Mouse (Mus musculus) lung, embryonic 16.5 days (tissue): Measurements from ENCODE around the gene Btbd19. TPM values are rescaled to one million over a fixed set of nuclear protein-coding genes. Genes with fewer than 3 reads are reported as not detected.

Experiments
- ATAC-seq: fragments of 200-750 bp; cut with Nextera tagmentation; 2 replicates; pipeline ENCODE4 v1.8.0; 2017; ENCODE audit warnings: low read depth, mild to moderate bottlenecking, moderate library complexity
- H3K27ac ChIP-seq: fragments of 300-500 bp; sonication (generic); 2 replicates; pipeline ENCODE4 v1.5.1; 2014; ENCODE audit warnings: mild to moderate bottlenecking, control low read depth, low read length
- H3K27me3 ChIP-seq: fragments of 300-500 bp; sonication (generic); 2 replicates; pipeline ENCODE4 v1.6.1; 2014; ENCODE audit warnings: low read depth, low read length, mixed read lengths; ENCODE audit not compliant: control insufficient read depth, insufficient read depth
- H3K36me3 ChIP-seq: fragments of 300-500 bp; sonication (generic); 2 replicates; pipeline ENCODE4 v1.6.1; 2014; ENCODE audit warnings: low read length; ENCODE audit not compliant: control insufficient read depth, insufficient read depth
- H3K4me1 ChIP-seq: fragments of 300-500 bp; sonication (generic); replicated peaks from 2 replicates; pipeline ENCODE4 v1.6.1; 2014; ENCODE audit warnings: low read length, mixed read lengths; ENCODE audit not compliant: control insufficient read depth, insufficient read depth
- H3K4me2 ChIP-seq: fragments of 300-500 bp; sonication (generic); 2 replicates; pipeline ENCODE4 v1.6.1; 2014; ENCODE audit warnings: low read depth, low read length, control low read depth
- H3K4me3 ChIP-seq: fragments of 300-500 bp; sonication (generic); 2 replicates; pipeline ENCODE4 v1.5.1; 2014; ENCODE audit warnings: mild to moderate bottlenecking, low read length, control low read depth
- H3K9ac ChIP-seq: fragments of 300-500 bp; sonication (generic); 2 replicates; pipeline ENCODE4 v1.6.1; 2014; ENCODE audit warnings: low read length, control low read depth
- H3K9me3 ChIP-seq: fragments of 300-500 bp; sonication (generic); 2 replicates; pipeline ENCODE4 v1.6.1; 2016; ENCODE audit warnings: low read length; ENCODE audit not compliant: control insufficient read depth
- WGBS: fragments of 180-500 bp; shearing (Covaris S2); extraction: QIAGEN DNeasy Blood & Tissue Kit; methylation state at CpG from one replicate; pipeline ENCODE4 v1.1.7; 2014; 5-methylcytosine and 5-hydroxymethylcytosine counted together
- polyA plus RNA-seq: library from polyadenylated mRNA; unstranded; fragments of >200 nt; fragmentation: Nextera tagmentation; extraction: Ambion mirVana; gene quantifications from 2 replicates; pipeline ENCODE4 v1.2.1, GENCODE M21; 2015

Gene Btbd19
- 4.5 and 4.9 TPM in 2 replicates for polyA plus RNA-seq

DNA sequence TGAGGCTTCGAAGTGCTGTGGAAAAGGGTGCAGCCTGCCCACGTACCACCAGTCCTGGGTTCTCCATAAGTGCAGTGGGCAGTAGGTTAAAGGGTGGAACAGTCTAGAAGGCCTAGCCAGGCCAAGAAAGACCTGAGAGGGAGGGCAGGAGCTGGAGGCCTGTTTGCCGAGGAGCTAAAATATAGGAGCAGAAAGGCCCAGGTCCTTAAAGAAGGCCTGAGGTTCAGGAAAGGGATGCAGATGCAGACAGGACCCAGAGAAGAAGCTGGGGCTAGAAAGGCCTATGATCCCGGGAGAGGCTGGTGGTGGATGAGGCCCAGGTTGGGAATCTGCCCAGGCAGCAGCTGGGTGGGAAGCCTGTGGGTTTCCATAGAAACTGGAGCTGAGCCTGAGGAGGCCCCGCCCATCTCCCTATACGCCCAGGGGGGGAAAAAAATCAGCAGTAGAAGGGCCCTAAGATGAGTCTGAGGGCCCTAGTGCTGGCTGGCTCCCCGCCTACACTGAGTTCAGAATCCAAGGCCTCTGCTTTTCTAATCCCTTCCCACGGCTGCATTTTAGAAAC lies at the start of gene Btbd19:
Gene Btbd19 (minus strand): TSS at position 378 of the 562 bp plus-strand sequence.
- no peak within 1 kb of the TSS for H3K4me3 ChIP-seq
- H3K36me3 ChIP-seq: no peaks in the 10 kb centered on the region
- no peaks in the 10 kb centered on the region for H3K9me3 ChIP-seq
- WGBS: 24% methylated on average over 8 of the region's 8 CpGs
- ATAC-seq: peak; percentile 70
- peak within 1 kb of the TSS; percentile 42 for H3K9ac ChIP-seq
- H3K4me2 ChIP-seq: 0 out of 2 replicates have a peak within 1 kb of the TSS, but pooled peaks have one; percentile 11
- no peaks in the 10 kb centered on the region for H3K27me3 ChIP-seq
- H3K4me1 ChIP-seq: peaks cover 28% of the 10 kb centered on the region
- H3K27ac ChIP-seq: peak within 1 kb of the TSS; percentile 80

DNA sequence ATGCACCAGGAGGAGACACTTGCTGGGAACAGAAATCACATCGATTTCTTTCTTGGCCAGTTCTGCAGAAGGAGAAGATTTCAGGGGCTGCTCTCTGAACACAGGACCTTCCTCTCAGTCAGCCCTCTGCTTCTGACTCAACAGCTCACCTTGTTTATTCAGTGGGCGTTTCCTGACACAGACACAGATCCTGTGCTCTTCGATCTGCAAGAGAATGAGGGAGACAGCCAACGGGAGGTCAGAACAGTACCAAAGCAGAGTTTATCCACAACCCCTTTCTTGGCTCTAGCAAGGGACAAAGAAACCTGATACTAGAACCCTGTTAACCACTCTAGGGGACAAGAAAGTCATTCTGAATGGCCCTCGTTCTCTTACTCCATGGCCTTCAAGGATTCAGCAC lies 44.4 kb upstream of the Btbd19 start:
- Histone ChIP-seq H3K27ac (no peak overlapping the region), H3K27me3 (no peaks in the 10 kb centered on the region), H3K4me1 (no peaks in the 10 kb centered on the region), H3K9ac (no peak overlapping the region), H3K9me3 (no peaks in the 10 kb centered on the region), H3K4me3 (no peak overlapping the region), H3K36me3 (peaks cover 49% of the 10 kb centered on the region), H3K4me2 (no peak overlapping the region)
- WGBS: 81% methylated on average over 5 of the region's 5 CpGs
- no peak for ATAC-seq

DNA sequence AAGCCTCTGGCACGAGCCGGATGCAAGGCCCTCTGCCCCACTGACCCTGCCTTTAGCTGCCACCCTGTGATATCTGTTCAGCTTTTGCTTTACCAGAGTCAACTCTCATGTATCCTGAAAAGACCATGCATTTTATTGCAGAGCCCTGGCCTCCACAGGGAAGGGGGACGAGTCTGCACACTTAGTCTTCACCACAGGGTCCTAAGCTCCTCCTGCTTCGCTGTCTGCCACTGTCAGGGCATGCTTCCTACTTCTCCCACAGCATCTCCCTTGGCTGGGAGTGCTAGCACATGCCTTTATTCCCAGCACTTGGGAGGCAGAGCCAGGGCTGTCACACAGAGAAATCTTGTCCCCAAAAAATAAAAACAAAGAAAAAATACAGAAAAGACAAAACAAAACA lies 35.7 kb upstream of the Btbd19 start:
- H3K4me1 ChIP-seq: no peaks in the 10 kb centered on the region
- no peak overlapping the region for H3K9ac ChIP-seq
- H3K4me3 ChIP-seq: no peak overlapping the region
- H3K9me3 ChIP-seq: no peaks in the 10 kb centered on the region
- WGBS: 69% methylated on average over 4 of the region's 4 CpGs
- H3K36me3 ChIP-seq: peaks cover 43% of the 10 kb centered on the region
- ATAC-seq: no peak
- no peak overlapping the region for H3K27ac ChIP-seq
- no peaks in the 10 kb centered on the region for H3K27me3 ChIP-seq
- H3K4me2 ChIP-seq: no peak overlapping the region

DNA sequence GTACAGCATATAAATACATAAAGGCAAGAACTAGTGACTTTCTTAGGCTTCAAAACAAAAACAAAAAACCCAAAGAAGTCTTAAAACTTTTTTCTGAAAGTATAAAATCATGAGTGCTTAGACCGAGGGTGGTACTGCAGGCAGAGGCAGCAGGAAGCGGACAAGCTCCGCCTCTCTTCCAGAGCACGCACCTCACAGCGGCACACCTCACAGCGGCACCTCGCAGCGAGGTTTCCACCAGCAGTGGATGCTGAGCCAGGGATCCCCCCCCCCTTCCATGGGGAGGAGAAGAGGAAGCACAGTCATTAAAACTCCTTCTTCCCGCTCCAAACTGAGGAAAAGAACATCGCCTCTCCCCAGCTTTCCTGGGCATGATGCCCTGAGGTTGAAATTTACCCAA lies 34.1 kb upstream of the Btbd19 start:
- Histone ChIP-seq H3K9ac (no peak overlapping the region), H3K9me3 (no peaks in the 10 kb centered on the region), H3K4me1 (no peaks in the 10 kb centered on the region), H3K36me3 (peaks cover 29% of the 10 kb centered on the region), H3K27me3 (no peaks in the 10 kb centered on the region), H3K4me2 (no peak overlapping the region), H3K4me3 (no peak overlapping the region), H3K27ac (no peak overlapping the region)
- 74% methylated on average over 10 of the region's 10 CpGs for WGBS
- no peak for ATAC-seq

DNA sequence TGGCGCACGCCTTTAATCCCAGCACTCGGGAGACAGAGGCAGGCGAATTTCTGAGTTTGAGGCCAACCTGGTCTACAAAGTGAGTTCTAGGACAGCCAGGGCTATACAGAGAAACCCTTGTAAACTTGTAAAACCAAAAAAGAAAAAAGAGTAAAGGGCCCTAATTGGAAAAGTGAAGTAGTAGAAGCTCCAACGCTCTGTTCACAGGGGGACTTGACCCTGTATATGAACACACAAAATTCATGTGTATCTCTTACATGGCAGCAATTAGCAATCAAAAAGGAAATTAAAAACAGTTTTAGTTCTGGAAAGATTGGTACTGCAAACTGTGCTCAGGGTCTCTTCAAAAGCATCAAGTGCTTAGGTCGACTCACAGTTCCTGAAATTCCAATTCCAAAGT lies 30.8 kb upstream of the Btbd19 start:
- Histone ChIP-seq H3K27me3 (no peaks in the 10 kb centered on the region), H3K4me3 (peak overlapping the region; percentile 92), H3K9me3 (no peaks in the 10 kb centered on the region), H3K4me1 (peaks cover 17% of the 10 kb centered on the region), H3K4me2 (peak overlapping the region; percentile 87), H3K27ac (peak overlapping the region; percentile 93), H3K36me3 (peaks cover 38% of the 10 kb centered on the region), H3K9ac (peak overlapping the region; percentile 99)
- WGBS: 27% methylated on average over 6 of the region's 6 CpGs
- no peak for ATAC-seq

DNA sequence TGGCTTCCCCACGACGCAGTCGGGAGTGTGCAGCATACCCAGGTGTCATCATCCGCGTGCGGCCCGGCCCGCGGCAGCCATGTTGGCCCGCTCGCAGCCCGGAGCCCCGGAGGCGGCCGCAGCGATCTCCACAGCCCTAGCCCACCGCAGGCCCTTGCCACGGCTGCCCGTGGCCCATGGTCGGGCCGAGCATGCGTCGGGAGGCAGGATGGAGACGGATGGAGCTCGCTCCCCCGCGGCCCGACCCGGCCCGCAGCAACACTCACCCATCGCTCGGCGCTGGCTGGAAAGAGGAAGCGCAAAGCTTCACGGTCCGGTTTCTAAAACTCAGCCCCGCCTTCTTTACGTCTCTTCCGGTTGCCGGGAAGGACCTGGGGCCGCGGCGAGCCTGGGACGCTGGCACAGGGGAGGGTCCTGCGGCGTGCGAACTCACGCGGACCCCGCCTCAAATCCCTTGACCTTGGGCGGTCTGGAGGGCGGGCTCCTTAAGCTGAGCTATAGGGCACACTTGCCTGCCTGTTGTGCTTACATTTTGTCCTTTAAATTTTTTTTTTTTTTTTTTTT lies 30.3 kb upstream of the Btbd19 start, which contains the start of gene Rps8:
Gene Rps8 (minus strand): TSS at position 452 of the 564 bp plus-strand sequence.
- Histone ChIP-seq H3K27ac (peak within 1 kb of the TSS; percentile 93), H3K36me3 (peaks cover 39% of the 10 kb centered on the region), H3K4me1 (peaks cover 17% of the 10 kb centered on the region), H3K27me3 (no peaks in the 10 kb centered on the region), H3K9me3 (no peaks in the 10 kb centered on the region), H3K9ac (peak within 1 kb of the TSS; percentile 99), H3K4me3 (peak within 1 kb of the TSS; percentile 92), H3K4me2 (peak within 1 kb of the TSS; percentile 87)
- ATAC-seq: peak; percentile 95
- under 1% methylated on average over 52 of the region's 52 CpGs for WGBS

DNA sequence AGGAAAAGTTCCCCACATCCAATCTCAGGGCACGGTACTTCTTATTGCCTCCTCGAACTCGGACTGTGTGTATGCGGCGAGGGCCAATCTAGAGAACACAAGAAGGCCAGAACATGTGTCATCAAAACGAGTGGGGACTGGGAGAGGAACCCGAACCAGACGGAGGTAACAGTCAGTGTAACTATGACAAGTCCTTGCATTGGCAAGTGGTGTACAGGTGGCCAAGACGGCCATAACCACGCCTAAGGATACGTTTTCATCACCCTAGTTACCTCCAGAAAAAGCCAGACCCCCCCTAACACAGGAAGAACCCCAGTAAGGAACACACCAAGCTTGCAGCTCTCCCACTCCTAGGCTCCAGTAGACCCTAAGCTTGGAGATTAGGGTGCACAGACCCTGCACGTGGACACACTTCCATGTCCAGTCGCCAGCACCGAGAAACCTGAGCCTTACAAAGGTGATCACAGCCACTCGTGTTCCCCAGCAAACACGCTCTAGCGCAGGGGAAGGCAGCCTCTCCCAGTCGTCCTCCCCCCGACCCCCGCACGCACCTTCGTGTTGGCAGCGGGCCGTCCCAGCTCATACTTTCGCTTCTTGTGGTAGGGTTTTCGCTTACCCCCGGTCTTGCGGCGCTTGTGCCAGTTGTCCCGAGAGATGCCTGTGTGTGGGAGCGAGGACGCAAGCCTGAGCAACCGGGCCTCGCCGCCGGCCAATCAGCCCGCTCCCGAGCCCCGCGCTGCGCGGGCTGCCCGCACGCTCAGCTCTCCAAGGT lies 29.7 kb upstream of the Btbd19 start:
- H3K4me1 ChIP-seq: peaks cover 17% of the 10 kb centered on the region
- ATAC-seq: peak; percentile 8
- peak overlapping the region; percentile 87 for H3K4me2 ChIP-seq
- H3K9ac ChIP-seq: peak overlapping the region; percentile 99
- no peaks in the 10 kb centered on the region for H3K27me3 ChIP-seq
- H3K9me3 ChIP-seq: no peaks in the 10 kb centered on the region
- WGBS: under 1% methylated on average over 44 of the region's 44 CpGs
- H3K36me3 ChIP-seq: peaks cover 45% of the 10 kb centered on the region
- peak overlapping the region; percentile 93 for H3K27ac ChIP-seq
- H3K4me3 ChIP-seq: peak overlapping the region; percentile 92

DNA sequence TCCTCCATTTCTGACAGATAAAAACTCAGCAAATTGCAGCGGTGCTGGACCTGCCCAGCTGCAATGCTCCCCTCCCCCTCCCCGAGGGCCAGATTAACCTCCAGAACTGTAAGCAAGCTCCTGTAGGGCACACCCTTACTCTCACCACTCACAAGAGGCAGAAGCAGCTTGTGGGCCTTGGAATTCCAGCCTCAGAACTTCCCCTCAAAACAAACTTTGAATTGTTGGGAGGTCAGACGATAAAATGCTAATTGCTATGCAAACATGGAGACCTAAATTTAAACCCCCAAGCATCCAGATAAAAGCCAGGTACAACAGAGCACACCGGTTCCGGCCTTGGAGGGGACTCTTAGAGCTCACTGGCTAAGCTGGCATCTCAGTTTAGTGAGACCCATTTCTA lies 27.2 kb upstream of the Btbd19 start:
- Histone ChIP-seq H3K4me2 (no peak overlapping the region), H3K27ac (no peak overlapping the region), H3K4me3 (no peak overlapping the region), H3K9me3 (no peaks in the 10 kb centered on the region), H3K4me1 (peaks cover 17% of the 10 kb centered on the region), H3K9ac (no peak overlapping the region), H3K27me3 (no peaks in the 10 kb centered on the region), H3K36me3 (peaks cover 46% of the 10 kb centered on the region)
- ATAC-seq: no peak
- WGBS: 55% methylated on average over 5 of the region's 5 CpGs

DNA sequence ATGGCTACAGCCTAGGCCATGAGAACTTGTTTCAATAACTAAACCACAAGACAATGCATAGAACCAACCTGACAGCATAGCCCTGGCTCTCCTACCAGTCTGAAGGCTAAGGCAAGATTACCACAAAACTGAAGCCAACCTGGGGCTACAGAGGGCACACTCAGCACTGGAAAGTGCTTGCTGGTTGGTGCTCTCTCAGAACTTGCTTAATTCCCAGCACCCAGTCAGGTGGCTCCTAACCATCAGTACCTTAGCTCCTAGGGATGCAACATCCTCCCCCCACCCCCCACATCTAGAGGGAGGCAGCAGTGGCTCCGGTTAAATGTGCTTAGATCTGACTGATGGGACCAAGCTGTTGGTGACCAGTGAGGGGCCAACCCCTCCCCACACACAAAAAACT lies 25.9 kb upstream of the Btbd19 start:
- Histone ChIP-seq H3K4me1 (peaks cover 17% of the 10 kb centered on the region), H3K4me3 (no peak overlapping the region), H3K27me3 (no peaks in the 10 kb centered on the region), H3K27ac (no peak overlapping the region), H3K9ac (no peak overlapping the region), H3K9me3 (no peaks in the 10 kb centered on the region), H3K4me2 (no peak overlapping the region), H3K36me3 (peaks cover 46% of the 10 kb centered on the region)
- WGBS: 69% methylated on average over 1 of the region's 1 CpGs
- no peak for ATAC-seq
